Mouse (Mus musculus): ENCODE results near the gene Dek. TPM values are rescaled to one million over a fixed set of nuclear protein-coding genes. Genes with fewer than 3 reads are reported as not detected.

The Dek gene
- polyA plus RNA-seq (2012; rRNA removed): 44.3 and 48.6 TPM in 2 replicates

DNA sequence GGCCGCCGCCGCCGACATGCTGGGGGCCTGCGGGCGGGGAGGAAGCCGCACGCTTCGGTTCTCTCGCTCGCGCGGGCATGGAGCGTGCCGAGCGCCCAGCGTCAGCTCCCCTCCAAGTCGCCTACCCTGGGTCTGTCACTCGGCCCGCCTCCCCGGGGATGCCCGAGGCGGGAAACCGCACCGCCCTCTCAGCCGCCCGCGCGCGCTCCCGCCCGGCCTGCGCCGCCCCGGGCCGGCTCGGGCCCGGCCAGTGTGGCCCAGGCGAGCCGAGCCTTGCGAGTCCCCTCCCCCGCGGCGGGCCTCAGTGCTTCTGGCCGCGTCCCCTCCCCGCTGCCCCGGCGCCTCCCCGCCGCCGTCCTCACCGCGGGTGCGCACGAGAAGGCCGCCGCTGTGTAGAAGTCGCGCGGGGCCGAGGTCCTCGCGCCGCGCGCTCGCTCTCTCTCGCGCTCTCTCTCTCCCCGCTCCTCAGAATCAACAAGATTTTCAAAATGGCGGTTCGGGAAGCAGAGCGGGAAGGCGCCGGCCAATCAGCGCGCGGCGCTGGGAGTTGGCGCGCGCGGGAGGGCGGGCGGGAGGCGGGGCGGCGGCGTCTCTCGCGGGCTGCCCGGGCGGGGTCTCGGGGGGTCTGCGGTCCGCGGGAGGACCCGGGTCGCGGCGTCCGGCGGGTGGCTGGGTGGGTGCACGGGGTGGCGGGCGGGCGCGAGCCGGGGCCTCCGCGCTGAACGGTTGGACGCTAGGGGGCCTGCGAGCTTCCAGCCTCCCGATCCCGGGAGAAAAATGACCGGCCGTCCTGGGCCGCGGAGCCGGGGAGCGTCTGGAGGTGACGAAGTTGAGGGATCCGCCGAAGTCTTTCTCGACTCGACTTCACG, at the start of gene Dek:
TSS of gene Dek (minus strand) at position 491 of the 869 bp plus-strand sequence.
- 1% methylated on average over 129 of the region's 129 CpGs for WGBS
- H3K4me3 ChIP-seq (replicated peaks; ENCODE audit: insufficient read depth, low read depth, low read length): peak within 1 kb of the TSS; percentile 94
- TF ChIP-seq CTCF (IDR thresholded peaks at IDR 0.05; ENCODE audit: borderline replicate concordance, insufficient read depth, low read depth, low read length) (no peak), POLR2A (IDR thresholded peaks at IDR 0.05; ENCODE audit: borderline replicate concordance, insufficient read depth, low read length) (peak; percentile 51; the same call in 1 of the 2 replicates)
- H3K27ac ChIP-seq (ENCODE audit: insufficient read depth, low read length): peak within 1 kb of the TSS; percentile 74
- DNase-seq: peak; percentile 88 to 90
- H3K4me1 ChIP-seq (ENCODE audit: control insufficient read depth, insufficient read depth, low read length): no peaks in the 10 kb centered on the region; the same call in none of the 2 replicates
- no peaks in the 10 kb centered on the region for H3K27me3 ChIP-seq (ENCODE audit: control insufficient read depth, insufficient read depth, low read length)

DNA sequence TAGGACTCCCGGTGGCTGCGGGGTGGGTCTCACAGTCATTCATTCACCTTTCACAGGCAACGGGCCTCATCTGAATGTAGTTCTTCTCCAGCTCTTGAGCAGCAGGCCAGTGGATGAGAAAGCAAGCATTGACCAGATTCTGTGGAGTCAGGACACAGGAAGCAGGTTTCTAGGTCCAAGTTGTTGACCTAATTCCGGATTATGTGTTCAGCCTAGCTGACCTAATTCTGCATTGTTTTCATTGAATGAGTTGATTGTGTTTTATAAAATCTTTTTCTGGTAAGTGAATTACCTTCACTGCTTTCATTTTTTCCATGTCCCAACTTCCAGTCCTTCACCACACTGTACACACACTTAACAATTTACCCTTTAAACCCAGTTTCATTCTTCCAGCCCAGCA, 48.9 kb upstream of the Dek start:
- Histone ChIP-seq H3K4me1 (ENCODE audit: control insufficient read depth, insufficient read depth, low read length) (no peaks in the 10 kb centered on the region), H3K27ac (ENCODE audit: insufficient read depth, low read length) (no peak overlapping the region), H3K27me3 (ENCODE audit: control insufficient read depth, insufficient read depth, low read length) (no peaks in the 10 kb centered on the region), H3K4me3 (replicated peaks; ENCODE audit: insufficient read depth, low read depth, low read length) (no peak overlapping the region)
- WGBS: 69% methylated on average over 4 of the region's 4 CpGs
- TF ChIP-seq CTCF (IDR thresholded peaks at IDR 0.05; ENCODE audit: borderline replicate concordance, insufficient read depth, low read depth, low read length) (no peak), POLR2A (IDR thresholded peaks at IDR 0.05; ENCODE audit: borderline replicate concordance, insufficient read depth, low read length) (no peak)
- DNase-seq: no peak

DNA sequence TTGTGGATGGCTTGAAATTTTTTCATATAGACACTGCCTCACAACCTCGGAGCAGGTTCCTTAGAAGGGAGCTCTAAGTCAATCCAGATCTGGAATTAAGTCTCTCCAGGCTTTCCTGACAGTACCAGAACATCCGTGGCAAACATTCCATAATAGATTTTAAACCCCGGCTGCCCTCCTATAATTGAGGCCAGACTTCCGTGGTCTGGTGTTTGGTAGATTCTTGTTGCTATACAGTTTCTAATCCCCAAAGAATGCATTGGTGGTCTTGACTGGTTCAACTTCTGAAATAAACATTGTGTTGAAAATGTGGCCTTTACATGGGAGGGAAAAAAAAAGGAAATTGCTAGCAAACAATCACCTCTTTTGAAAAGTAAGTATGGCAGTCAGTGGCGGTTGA, 47.2 kb upstream of the Dek start:
- 81% methylated on average over 5 of the region's 5 CpGs for WGBS
- TF ChIP-seq CTCF (IDR thresholded peaks at IDR 0.05; ENCODE audit: borderline replicate concordance, insufficient read depth, low read depth, low read length): no peak
- TF ChIP-seq POLR2A (IDR thresholded peaks at IDR 0.05; ENCODE audit: borderline replicate concordance, insufficient read depth, low read length): no peak
- Histone ChIP-seq H3K4me3 (replicated peaks; ENCODE audit: insufficient read depth, low read depth, low read length) (no peak overlapping the region), H3K27me3 (ENCODE audit: control insufficient read depth, insufficient read depth, low read length) (no peaks in the 10 kb centered on the region), H3K27ac (ENCODE audit: insufficient read depth, low read length) (no peak overlapping the region), H3K4me1 (ENCODE audit: control insufficient read depth, insufficient read depth, low read length) (no peaks in the 10 kb centered on the region)
- no peak for DNase-seq

DNA sequence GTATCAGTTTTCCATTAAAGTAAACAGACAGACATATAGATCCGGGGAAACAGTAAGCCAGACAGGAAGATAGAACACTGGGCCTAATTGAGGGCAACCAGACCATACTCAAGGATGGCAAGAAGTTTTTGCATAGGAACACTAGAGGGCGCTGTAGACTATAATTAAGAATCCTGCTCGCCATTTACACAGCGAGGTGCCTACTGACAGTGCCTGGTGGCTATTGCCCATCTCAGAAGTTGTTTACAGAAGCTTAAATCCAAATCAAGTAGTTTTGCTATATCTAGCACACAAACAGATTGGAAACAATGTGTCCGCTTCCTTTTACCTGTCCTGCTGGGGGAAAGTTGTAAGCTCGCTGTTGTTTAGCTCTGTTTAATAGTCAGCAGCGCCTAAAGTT, 46.4 kb upstream of the Dek start:
- Histone ChIP-seq H3K27ac (ENCODE audit: insufficient read depth, low read length) (no peak overlapping the region), H3K4me1 (ENCODE audit: control insufficient read depth, insufficient read depth, low read length) (no peaks in the 10 kb centered on the region), H3K4me3 (replicated peaks; ENCODE audit: insufficient read depth, low read depth, low read length) (no peak overlapping the region), H3K27me3 (ENCODE audit: control insufficient read depth, insufficient read depth, low read length) (no peaks in the 10 kb centered on the region)
- 36% methylated on average over 7 of the region's 7 CpGs for WGBS
- peak; percentile 25 to 57 for DNase-seq
- no peak for TF ChIP-seq POLR2A (IDR thresholded peaks at IDR 0.05; ENCODE audit: borderline replicate concordance, insufficient read depth, low read length)
- peak; percentile 76 for TF ChIP-seq CTCF (IDR thresholded peaks at IDR 0.05; ENCODE audit: borderline replicate concordance, insufficient read depth, low read depth, low read length)

DNA sequence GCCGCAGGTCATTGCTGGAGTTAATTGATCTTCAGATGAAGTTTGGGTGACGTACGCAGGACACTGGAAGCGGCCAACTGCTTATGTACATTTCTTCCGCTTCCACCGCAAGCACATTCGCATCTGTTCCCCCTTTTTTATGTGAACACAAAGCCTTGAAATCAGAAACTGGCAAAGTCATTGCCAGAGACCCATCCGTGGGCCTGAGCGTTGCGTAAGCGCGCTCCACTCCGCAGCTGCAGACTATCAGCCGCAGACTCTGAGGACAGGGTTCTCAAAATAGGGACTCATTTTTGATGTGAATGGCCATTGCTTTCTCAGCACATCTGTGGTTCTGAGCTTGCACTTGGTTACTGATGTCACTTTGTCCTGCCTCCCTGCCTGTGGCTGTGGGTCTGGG, 45.1 kb upstream of the Dek start:
- no peaks in the 10 kb centered on the region for H3K27me3 ChIP-seq (ENCODE audit: control insufficient read depth, insufficient read depth, low read length)
- H3K4me1 ChIP-seq (ENCODE audit: control insufficient read depth, insufficient read depth, low read length): no peaks in the 10 kb centered on the region
- DNase-seq: no peak
- no peak overlapping the region for H3K27ac ChIP-seq (ENCODE audit: insufficient read depth, low read length)
- H3K4me3 ChIP-seq (replicated peaks; ENCODE audit: insufficient read depth, low read depth, low read length): no peak overlapping the region
- 95% methylated on average over 14 of the region's 14 CpGs for WGBS
- TF ChIP-seq POLR2A (IDR thresholded peaks at IDR 0.05; ENCODE audit: borderline replicate concordance, insufficient read depth, low read length): no peak
- TF ChIP-seq CTCF (IDR thresholded peaks at IDR 0.05; ENCODE audit: borderline replicate concordance, insufficient read depth, low read depth, low read length): no peak

DNA sequence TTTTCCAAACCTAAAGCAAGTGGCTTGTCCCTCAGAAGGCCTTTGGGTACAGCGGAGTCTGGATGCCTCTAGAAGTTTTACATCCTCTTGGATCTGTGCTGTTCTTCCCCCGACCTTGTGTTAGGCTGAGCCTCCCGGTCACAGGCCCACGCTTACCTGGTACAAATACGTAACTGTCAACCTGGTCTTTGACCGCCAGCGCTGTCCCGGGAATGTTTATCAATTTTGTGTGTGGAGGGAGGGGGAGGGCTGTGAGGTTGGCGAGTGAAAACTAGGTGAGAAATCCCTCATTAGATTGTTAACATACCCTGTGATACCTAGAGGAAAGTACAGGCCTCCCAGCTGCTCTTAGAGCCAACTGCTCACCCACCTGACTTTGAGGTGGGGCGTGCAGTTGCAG, 44.0 kb upstream of the Dek start:
- Histone ChIP-seq H3K4me3 (replicated peaks; ENCODE audit: insufficient read depth, low read depth, low read length) (no peak overlapping the region), H3K27me3 (ENCODE audit: control insufficient read depth, insufficient read depth, low read length) (no peaks in the 10 kb centered on the region), H3K27ac (ENCODE audit: insufficient read depth, low read length) (no peak overlapping the region), H3K4me1 (ENCODE audit: control insufficient read depth, insufficient read depth, low read length) (no peaks in the 10 kb centered on the region)
- no peak for TF ChIP-seq POLR2A (IDR thresholded peaks at IDR 0.05; ENCODE audit: borderline replicate concordance, insufficient read depth, low read length)
- TF ChIP-seq CTCF (IDR thresholded peaks at IDR 0.05; ENCODE audit: borderline replicate concordance, insufficient read depth, low read depth, low read length): no peak
- WGBS: 94% methylated on average over 10 of the region's 10 CpGs
- DNase-seq: no peak

DNA sequence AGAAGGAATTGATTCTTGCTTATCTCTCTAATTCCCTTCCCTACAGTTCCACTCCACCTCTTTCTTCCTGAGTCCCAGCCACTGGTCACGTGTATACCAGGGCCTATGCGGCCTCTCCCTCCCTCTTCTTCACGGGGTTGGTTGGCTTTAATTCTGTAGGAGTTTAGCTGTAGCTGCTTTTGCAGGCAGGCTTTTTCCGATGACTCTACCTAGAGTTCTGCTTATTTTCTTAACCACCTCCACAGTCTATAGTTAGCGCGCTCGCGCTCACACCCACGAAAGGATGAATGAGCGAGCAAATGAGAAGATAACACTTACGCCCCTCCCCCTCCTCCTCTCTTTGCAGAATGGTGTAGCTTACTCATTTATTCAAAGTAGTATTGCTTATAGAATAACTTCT, 42.6 kb upstream of the Dek start:
- H3K4me3 ChIP-seq (replicated peaks; ENCODE audit: insufficient read depth, low read depth, low read length): no peak overlapping the region
- no peak overlapping the region for H3K27ac ChIP-seq (ENCODE audit: insufficient read depth, low read length)
- WGBS: 78% methylated on average over 11 of the region's 11 CpGs
- H3K27me3 ChIP-seq (ENCODE audit: control insufficient read depth, insufficient read depth, low read length): no peaks in the 10 kb centered on the region
- no peak for DNase-seq
- no peaks in the 10 kb centered on the region for H3K4me1 ChIP-seq (ENCODE audit: control insufficient read depth, insufficient read depth, low read length)
- TF ChIP-seq POLR2A (IDR thresholded peaks at IDR 0.05; ENCODE audit: borderline replicate concordance, insufficient read depth, low read length): no peak
- no peak for TF ChIP-seq CTCF (IDR thresholded peaks at IDR 0.05; ENCODE audit: borderline replicate concordance, insufficient read depth, low read depth, low read length)

DNA sequence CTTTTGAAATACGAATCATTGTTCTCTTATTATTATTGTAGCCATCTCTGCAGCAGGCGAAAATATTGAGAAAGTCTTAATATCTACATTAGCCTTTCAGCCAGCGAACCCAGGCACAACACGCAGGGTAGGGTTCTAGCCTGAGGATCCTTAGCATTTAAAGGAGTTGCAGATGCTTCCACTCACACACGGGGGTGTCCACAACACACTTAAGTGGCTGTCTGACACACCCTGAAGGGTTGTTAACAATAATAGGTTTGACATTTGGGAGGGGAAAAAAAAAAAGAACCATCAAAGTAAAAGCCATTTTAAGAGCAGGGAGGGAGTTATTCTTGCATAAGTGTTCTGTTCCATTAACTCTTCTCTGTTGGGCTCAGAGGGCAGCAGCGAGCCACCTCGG, 40.4 kb upstream of the Dek start:
- Histone ChIP-seq H3K4me3 (replicated peaks; ENCODE audit: insufficient read depth, low read depth, low read length) (no peak overlapping the region), H3K27me3 (ENCODE audit: control insufficient read depth, insufficient read depth, low read length) (no peaks in the 10 kb centered on the region), H3K4me1 (ENCODE audit: control insufficient read depth, insufficient read depth, low read length) (no peaks in the 10 kb centered on the region), H3K27ac (ENCODE audit: insufficient read depth, low read length) (no peak overlapping the region)
- no peak for TF ChIP-seq POLR2A (IDR thresholded peaks at IDR 0.05; ENCODE audit: borderline replicate concordance, insufficient read depth, low read length)
- TF ChIP-seq CTCF (IDR thresholded peaks at IDR 0.05; ENCODE audit: borderline replicate concordance, insufficient read depth, low read depth, low read length): no peak
- 82% methylated on average over 7 of the region's 7 CpGs for WGBS
- no peak for DNase-seq
